Mouse (Mus musculus): ENCODE results near the gene Ppard. TPM values are rescaled to one million over a fixed set of nuclear protein-coding genes. Genes with fewer than 3 reads are reported as not detected.

Gene Ppard
- polyA plus RNA-seq, 1 experiment = 6.6 TPM

DNA sequence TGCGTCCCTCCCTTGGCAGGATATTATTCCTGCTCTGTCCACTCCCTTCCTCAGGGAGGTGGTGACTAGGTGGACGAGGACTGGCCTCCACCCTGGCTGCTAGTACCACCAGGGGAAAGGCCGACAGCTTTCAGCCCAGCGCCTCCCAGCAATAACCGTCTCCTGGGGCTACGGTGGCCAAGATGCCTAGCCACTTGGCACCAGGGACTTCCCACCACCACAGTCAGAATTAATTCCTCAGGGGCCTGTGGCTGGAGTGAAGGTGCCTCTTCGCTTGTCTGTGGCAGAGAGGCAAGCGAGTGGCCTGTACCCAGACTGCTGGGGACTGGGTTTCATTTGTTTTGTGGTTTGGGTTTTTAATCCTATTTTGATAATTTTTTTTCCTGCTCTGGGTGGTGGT is 27.1 kb upstream of the Ppard start:
- H3K4me3 ChIP-seq (replicated peaks) = no peak overlapping the region
- H3K36me3 ChIP-seq (ENCODE audit: control insufficient read depth) = peaks cover 16% of the 10 kb centered on the region
- H3K9me3 ChIP-seq (ENCODE audit: control insufficient read depth, low read length) = no peaks in the 10 kb centered on the region
- H3K4me1 ChIP-seq (ENCODE audit: control insufficient read depth) = peaks cover 28% of the 10 kb centered on the region
- TF ChIP-seq GATA1 (IDR thresholded peaks at IDR 0.05; ENCODE audit: low read length) = no peak
- TF ChIP-seq TAL1 (IDR thresholded peaks at IDR 0.05; ENCODE audit: low read length) = no peak
- H3K27me3 ChIP-seq (ENCODE audit: control insufficient read depth) = no peaks in the 10 kb centered on the region

DNA sequence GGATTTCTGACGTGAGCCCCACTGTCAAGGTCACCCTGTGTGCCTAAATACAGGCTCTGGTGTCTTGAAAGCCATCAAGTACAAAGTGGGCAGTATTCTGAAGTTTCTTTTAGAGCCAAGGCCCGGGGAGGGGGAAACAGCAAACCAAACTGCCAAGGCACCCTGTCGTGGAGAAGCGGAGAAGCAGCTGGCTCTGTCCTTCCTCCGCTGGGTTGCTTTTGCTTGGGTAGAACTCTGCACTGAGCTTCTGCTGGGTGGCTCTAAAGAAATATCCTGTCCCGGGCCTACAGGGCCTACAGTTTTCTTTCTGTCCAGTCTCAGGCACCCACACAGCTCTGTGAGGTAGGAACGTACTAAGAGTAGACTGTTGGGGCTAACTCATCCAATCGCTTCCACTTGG is 25.4 kb upstream of the Ppard start:
- H3K36me3 ChIP-seq (ENCODE audit: control insufficient read depth) = peaks cover 6% of the 10 kb centered on the region
- no peak overlapping the region for H3K4me3 ChIP-seq (replicated peaks)
- no peaks in the 10 kb centered on the region for H3K27me3 ChIP-seq (ENCODE audit: control insufficient read depth)
- no peak for TF ChIP-seq TAL1 (IDR thresholded peaks at IDR 0.05; ENCODE audit: low read length)
- no peak for TF ChIP-seq GATA1 (IDR thresholded peaks at IDR 0.05; ENCODE audit: low read length)
- peaks cover 38% of the 10 kb centered on the region for H3K4me1 ChIP-seq (ENCODE audit: control insufficient read depth)
- H3K9me3 ChIP-seq (ENCODE audit: control insufficient read depth, low read length) = no peaks in the 10 kb centered on the region

DNA sequence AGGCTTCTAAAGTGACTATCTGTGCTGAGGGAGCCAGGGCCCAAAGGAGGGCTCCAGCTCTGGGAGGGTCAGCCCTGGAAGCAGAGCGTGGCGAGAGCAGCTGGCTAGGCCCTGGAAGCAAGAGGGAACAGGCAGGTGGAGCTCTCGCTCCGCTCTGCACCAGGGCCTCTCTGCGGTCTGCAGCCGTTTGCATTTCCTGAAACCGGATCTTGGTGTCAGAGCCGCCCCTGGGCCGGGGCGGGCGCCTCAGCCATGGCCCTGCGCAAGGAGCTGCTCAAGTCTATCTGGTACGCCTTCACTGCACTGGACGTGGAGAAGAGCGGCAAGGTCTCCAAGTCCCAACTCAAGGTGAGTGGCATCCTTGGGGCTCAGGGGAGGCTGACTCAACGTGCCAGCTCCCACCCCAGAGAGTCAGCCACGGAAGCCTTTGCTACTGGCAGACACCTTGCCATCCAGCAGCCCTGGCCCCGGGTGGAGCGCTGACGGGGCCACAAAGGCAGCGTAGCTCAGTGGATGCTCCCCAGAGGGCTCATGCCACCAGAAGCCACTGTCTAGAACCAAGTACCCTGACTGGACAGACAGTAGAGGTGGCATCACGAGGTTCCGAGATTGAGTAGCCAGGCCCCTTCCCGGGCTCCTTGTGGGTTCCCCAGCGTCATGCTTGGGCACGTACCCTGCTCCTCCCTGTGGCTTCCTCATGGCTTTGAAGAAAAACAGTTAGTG is 24.7 kb upstream of the Ppard start, which contains the start of gene Def6:
TSS of gene Def6 (plus strand) at position 188 of the 723 bp plus-strand sequence.
- Histone ChIP-seq H3K27me3 (ENCODE audit: control insufficient read depth) (no peaks in the 10 kb centered on the region), H3K4me1 (ENCODE audit: control insufficient read depth) (peaks cover 44% of the 10 kb centered on the region), H3K9me3 (ENCODE audit: control insufficient read depth, low read length) (no peaks in the 10 kb centered on the region), H3K4me3 (replicated peaks) (peak within 1 kb of the TSS; percentile 50), H3K36me3 (ENCODE audit: control insufficient read depth) (peaks cover 6% of the 10 kb centered on the region)
- TF ChIP-seq GATA1 (IDR thresholded peaks at IDR 0.05; ENCODE audit: low read length) = no peak

DNA sequence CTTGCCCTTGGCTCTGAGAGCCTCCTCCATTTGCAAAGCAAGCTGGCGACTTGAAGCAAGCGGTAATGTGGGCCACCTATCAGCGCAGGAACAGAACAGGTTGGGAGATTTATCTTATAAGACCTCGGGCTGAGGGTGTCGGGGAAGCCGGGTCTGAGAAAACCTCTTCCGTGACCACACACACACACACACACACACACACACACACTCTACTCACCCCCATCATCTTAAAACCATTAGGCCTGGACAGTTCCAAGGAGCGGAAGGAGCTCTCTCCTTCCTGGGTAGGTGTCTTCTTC is 24.2 kb upstream of the Ppard start:
- Histone ChIP-seq H3K9me3 (ENCODE audit: control insufficient read depth, low read length) (no peaks in the 10 kb centered on the region), H3K27me3 (ENCODE audit: control insufficient read depth) (no peaks in the 10 kb centered on the region), H3K4me3 (replicated peaks) (peak overlapping the region; percentile 50), H3K36me3 (ENCODE audit: control insufficient read depth) (peaks cover 3% of the 10 kb centered on the region; the same call in 1 of the 2 replicates), H3K4me1 (ENCODE audit: control insufficient read depth) (peaks cover 44% of the 10 kb centered on the region)
- no peak for TF ChIP-seq GATA1 (IDR thresholded peaks at IDR 0.05; ENCODE audit: low read length)
- no peak for TF ChIP-seq TAL1 (IDR thresholded peaks at IDR 0.05; ENCODE audit: low read length)

DNA sequence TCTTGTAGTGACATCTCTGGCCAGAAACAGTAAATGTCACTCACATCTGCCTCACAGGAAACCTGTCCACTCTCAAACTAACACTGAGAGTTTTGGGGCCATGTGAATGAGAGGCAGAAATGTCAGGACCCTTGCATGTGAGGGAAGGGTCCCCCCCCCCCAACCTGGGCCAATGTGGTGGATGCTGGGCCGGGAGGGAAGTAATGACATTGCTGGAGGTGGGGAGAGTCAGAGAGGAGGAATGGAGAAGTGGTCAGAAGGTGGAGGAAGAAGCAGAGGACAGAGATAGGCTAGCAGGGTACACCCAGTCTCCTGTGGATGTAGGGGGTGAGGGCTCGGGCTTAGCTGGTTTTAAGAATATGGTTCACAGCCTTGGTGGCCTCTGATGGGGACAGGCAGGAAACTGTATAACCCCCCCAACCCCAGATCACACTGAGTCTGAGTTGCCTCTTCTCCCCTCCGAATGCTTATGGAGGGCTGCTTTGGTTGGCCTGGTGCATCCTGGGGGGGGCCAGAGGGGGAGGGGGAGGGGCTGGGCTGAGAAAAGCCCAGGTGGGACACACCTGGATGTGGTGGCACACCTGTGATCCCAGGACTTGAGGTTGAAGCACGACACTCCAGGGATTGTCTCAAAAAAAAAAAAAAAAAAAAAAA is 22.9 kb upstream of the Ppard start:
- peaks cover 3% of the 10 kb centered on the region; the same call in 1 of the 2 replicates for H3K36me3 ChIP-seq (ENCODE audit: control insufficient read depth)
- no peaks in the 10 kb centered on the region for H3K9me3 ChIP-seq (ENCODE audit: control insufficient read depth, low read length)
- peaks cover 44% of the 10 kb centered on the region for H3K4me1 ChIP-seq (ENCODE audit: control insufficient read depth)
- H3K27me3 ChIP-seq (ENCODE audit: control insufficient read depth) = no peaks in the 10 kb centered on the region
- TF ChIP-seq TAL1 (IDR thresholded peaks at IDR 0.05; ENCODE audit: low read length) (no peak), GATA1 (IDR thresholded peaks at IDR 0.05; ENCODE audit: low read length) (no peak)
- no peak overlapping the region for H3K4me3 ChIP-seq (replicated peaks)

DNA sequence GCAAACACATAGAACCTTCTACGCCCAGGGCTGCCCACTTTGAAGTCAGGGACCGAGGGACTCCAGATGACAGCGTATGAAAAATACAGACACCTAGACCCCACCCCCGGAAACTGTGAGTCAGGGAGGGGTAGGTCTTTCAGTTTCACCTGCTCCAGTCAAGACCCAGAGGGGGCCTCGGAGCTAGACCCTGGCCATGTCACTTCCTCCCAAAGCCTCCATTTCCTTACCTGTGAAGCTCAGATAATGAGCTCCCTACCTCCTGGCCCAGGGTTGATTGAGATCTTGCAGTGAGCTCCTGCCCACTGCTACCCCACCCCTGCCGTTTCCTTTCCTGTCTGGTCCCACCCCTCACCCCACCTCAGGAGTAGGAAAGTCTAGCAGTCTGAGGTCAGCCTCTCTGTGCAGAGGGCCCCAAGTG is 20.6 kb upstream of the Ppard start:
- TF ChIP-seq GATA1 (IDR thresholded peaks at IDR 0.05; ENCODE audit: low read length) = no peak
- TF ChIP-seq TAL1 (IDR thresholded peaks at IDR 0.05; ENCODE audit: low read length) = no peak
- Histone ChIP-seq H3K9me3 (ENCODE audit: control insufficient read depth, low read length) (no peaks in the 10 kb centered on the region), H3K4me3 (replicated peaks) (no peak overlapping the region), H3K4me1 (ENCODE audit: control insufficient read depth) (peaks cover 44% of the 10 kb centered on the region), H3K27me3 (ENCODE audit: control insufficient read depth) (no peaks in the 10 kb centered on the region), H3K36me3 (ENCODE audit: control insufficient read depth) (no peaks in the 10 kb centered on the region)

DNA sequence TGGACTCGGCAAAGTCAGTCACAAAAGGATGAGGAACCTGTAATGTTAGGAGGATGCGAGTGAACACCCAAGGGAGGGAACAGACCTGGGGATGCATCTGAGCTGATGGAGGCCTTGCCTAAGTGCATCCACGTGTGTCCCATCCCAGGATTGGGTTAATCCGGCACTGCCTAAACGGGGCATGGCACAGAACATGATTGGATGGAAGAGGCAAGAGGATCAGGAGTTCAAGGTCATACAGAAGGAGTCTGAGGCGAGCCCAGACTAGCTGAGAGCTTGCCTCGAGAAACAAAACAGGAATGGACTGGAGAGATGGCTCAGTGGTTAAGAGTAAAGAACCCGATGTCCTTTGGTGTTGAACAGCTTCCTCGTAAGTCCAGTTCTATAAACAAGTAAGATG is 20.1 kb upstream of the Ppard start:
- H3K36me3 ChIP-seq (ENCODE audit: control insufficient read depth) = no peaks in the 10 kb centered on the region
- no peaks in the 10 kb centered on the region; the same call in 1 of the 2 replicates for H3K27me3 ChIP-seq (ENCODE audit: control insufficient read depth)
- H3K9me3 ChIP-seq (ENCODE audit: control insufficient read depth, low read length) = no peaks in the 10 kb centered on the region
- H3K4me3 ChIP-seq (replicated peaks) = no peak overlapping the region
- H3K4me1 ChIP-seq (ENCODE audit: control insufficient read depth) = peaks cover 44% of the 10 kb centered on the region
- no peak for TF ChIP-seq GATA1 (IDR thresholded peaks at IDR 0.05; ENCODE audit: low read length)
- no peak for TF ChIP-seq TAL1 (IDR thresholded peaks at IDR 0.05; ENCODE audit: low read length)

DNA sequence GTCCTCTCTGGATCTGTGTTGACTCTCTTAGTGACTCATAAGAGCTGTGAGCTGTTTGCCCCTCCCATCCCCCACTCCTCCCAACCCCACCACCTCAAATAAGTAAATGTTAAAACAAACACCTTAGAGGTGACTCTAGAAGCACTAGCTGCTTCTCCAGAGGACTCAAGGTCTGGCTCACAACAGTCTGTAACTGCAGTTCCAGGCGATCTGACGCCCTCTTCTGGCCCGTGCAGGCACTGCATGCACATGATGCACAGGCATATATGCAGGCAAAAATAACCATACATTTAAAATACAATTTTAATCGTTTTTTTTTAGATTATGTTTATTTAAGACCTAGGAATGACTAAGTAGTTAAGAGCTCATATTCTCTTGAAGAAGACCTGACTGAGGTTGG is 19.3 kb upstream of the Ppard start:
- no peaks in the 10 kb centered on the region; the same call in 1 of the 2 replicates for H3K27me3 ChIP-seq (ENCODE audit: control insufficient read depth)
- peaks cover 42% of the 10 kb centered on the region for H3K4me1 ChIP-seq (ENCODE audit: control insufficient read depth)
- no peaks in the 10 kb centered on the region for H3K36me3 ChIP-seq (ENCODE audit: control insufficient read depth)
- H3K4me3 ChIP-seq (replicated peaks) = no peak overlapping the region
- TF ChIP-seq TAL1 (IDR thresholded peaks at IDR 0.05; ENCODE audit: low read length) (no peak), GATA1 (IDR thresholded peaks at IDR 0.05; ENCODE audit: low read length) (no peak)
- H3K9me3 ChIP-seq (ENCODE audit: control insufficient read depth, low read length) = no peaks in the 10 kb centered on the region

DNA sequence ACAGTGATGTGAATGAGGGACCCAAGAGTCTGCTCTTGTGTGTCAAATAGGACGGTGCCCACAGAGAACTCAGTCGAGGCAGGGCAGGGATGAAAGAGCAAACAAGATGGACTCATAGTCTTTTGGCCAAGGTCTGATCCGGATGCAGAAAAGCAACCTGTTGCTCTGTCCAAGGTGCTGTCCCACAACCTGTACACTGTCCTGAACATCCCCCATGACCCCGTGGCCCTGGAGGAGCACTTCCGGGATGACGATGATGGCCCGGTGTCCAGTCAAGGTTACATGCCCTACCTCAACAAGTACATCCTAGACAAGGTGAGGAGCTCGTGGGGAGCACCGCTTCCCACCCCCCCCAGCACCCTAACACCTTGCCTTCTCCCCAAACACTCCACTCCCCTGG is 15.7 kb upstream of the Ppard start:
- TF ChIP-seq GATA1 (IDR thresholded peaks at IDR 0.05; ENCODE audit: low read length) = no peak
- TF ChIP-seq TAL1 (IDR thresholded peaks at IDR 0.05; ENCODE audit: low read length) = no peak

More for the DNA sequence above, 15.7 kb upstream of the Ppard start:
- no peaks in the 10 kb centered on the region for H3K9me3 ChIP-seq (ENCODE audit: control insufficient read depth, low read length)
- no peaks in the 10 kb centered on the region; the same call in 1 of the 2 replicates for H3K27me3 ChIP-seq (ENCODE audit: control insufficient read depth)
- no peaks in the 10 kb centered on the region for H3K36me3 ChIP-seq (ENCODE audit: control insufficient read depth)
- H3K4me3 ChIP-seq (replicated peaks) = no peak overlapping the region
- H3K4me1 ChIP-seq (ENCODE audit: control insufficient read depth) = peaks cover 24% of the 10 kb centered on the region

All from erythroblast, embryonic 14.5 days (primary cell).